Mouse (Mus musculus): ENCODE measurements at regions not wholly inside any gene's neighbourhood (a gene's known extent, or its start where the extent isn't known, plus 50 kb on each side); places are given as distances from the start of the nearest gene placed in this dataset.

DNA sequence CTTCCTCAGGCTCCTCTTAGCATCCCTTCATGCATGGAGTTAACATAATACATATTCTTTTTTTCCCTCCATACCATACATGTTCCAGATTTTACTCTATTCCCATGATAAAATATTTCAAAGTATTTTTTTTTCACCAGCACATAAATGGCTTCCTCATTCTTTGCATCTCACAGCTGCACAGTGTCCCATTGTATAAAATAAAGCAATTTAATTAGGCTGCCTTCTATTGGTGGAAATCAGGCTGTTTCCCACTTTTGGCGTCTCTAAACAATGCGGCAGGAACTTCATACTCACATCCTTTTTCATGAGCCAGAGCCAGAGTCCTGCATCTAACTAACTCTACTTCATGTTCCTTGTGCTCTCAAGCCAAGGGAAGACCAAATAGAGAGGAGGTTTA lies 54.9 kb upstream of the Akap13 start:
- TF ChIP-seq POLR2AphosphoS2 (IDR thresholded peaks at IDR 0.05; ENCODE audit: insufficient read length, low read depth), result no peak
- TF ChIP-seq MAX (IDR thresholded peaks at IDR 0.05; ENCODE audit: low read depth), result no peak
- TF ChIP-seq POLR2A (IDR thresholded peaks at IDR 0.05; ENCODE audit: insufficient read length, low read depth), result no peak
- TF ChIP-seq E2F4 (IDR thresholded peaks at IDR 0.05; ENCODE audit: insufficient read depth), result no peak
- no peak for TF ChIP-seq REST (IDR thresholded peaks at IDR 0.05; ENCODE audit: insufficient read depth, insufficient read length)
- TF ChIP-seq MYOD1 (IDR thresholded peaks at IDR 0.05; ENCODE audit: control insufficient read depth in 1 of 3, insufficient read length in 2 of 3, low read depth in 2 of 3), result no peak
- TF ChIP-seq TCF12 (IDR thresholded peaks at IDR 0.05; ENCODE audit: insufficient read depth, poor library complexity, severe bottlenecking), result no peak
- TF ChIP-seq CEBPB (IDR thresholded peaks at IDR 0.05; ENCODE audit: insufficient read depth, poor library complexity, severe bottlenecking), result no peak

All from myocyte (in vitro differentiated cells).